Mouse (Mus musculus): ENCODE results near the gene Fkbp7. TPM values are rescaled to one million over a fixed set of nuclear protein-coding genes. Genes with fewer than 3 reads are reported as not detected.

Fkbp7 gene
- polyA plus RNA-seq, 1 experiment = not detected

DNA sequence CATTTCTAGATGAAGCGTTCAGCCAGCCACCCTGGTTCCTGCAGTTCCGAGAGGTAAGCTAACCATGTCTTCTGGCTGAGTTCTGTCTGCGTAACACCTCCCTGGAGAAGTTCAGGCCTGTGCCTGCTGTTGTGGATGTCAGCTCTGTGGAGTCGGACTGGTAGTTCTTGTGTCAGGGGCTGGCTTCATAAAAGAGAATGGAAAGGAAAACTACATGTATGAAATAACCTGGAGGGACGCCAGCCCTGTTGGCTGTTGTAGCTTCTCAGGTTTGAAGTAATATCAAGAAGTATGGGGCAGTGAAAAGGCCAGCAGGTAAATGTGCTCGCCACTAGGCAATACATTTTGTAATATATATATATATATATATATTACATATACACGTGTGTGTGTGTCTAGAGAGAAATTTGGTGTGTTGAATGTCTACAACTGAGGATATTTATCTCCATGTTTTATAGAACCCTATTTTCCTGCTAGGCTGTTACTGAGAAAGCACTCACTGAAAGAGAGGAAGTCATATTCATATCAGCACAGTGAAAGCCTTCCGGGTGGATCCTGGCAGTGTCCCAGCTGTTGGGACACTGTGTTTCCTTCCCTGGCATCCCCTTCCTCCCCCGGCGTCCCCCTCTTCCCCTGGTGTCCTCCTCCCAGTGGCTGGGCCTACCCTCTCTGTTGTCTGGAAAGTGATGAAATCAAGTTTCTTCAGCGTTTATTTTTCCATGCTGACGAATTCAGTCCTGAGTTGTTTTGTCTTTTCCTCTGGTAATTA lies 17.7 kb upstream of the Fkbp7 start:
- Histone ChIP-seq H3K4me3 (ENCODE audit: insufficient read depth, low read depth, low read length) (no peak overlapping the region), H3K27ac (ENCODE audit: insufficient read depth, low read depth, low read length) (no peak overlapping the region), H3K4me1 (ENCODE audit: control insufficient read depth, insufficient read depth, low read length) (peaks cover 13% of the 10 kb centered on the region)
- TF ChIP-seq POLR2A (IDR thresholded peaks at IDR 0.05; ENCODE audit: insufficient read depth, low read depth, low read length) (no peak), CTCF (IDR thresholded peaks at IDR 0.05; ENCODE audit: insufficient read depth, low read depth, low read length) (no peak)
- 78% methylated on average over 12 of the region's 12 CpGs for WGBS

DNA sequence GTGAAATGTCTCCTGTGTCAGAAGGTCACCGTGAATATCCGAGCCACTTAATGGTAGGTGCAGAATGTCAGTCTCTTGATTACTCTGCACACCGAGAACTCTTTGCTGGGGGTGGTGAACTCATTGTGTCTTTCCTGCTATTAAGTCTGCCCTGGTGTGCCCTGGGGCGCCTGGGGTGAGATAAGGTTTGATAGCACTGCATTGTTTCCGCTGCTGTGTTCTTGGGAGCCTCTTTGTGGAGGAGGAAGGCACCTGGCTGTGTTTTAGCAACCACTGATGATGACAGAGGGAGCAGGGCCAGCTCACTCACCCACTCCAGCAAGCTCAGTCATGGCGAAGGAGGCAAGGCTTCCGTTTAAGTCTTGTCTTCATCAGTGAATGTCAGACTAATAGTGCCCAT lies 15.2 kb upstream of the Fkbp7 start:
- Histone ChIP-seq H3K27ac (ENCODE audit: insufficient read depth, low read depth, low read length) (no peak overlapping the region), H3K4me3 (ENCODE audit: insufficient read depth, low read depth, low read length) (no peak overlapping the region), H3K4me1 (ENCODE audit: control insufficient read depth, insufficient read depth, low read length) (peaks cover 13% of the 10 kb centered on the region)
- WGBS = 44% methylated on average over 7 of the region's 7 CpGs
- TF ChIP-seq POLR2A (IDR thresholded peaks at IDR 0.05; ENCODE audit: insufficient read depth, low read depth, low read length) (no peak), CTCF (IDR thresholded peaks at IDR 0.05; ENCODE audit: insufficient read depth, low read depth, low read length) (no peak)

DNA sequence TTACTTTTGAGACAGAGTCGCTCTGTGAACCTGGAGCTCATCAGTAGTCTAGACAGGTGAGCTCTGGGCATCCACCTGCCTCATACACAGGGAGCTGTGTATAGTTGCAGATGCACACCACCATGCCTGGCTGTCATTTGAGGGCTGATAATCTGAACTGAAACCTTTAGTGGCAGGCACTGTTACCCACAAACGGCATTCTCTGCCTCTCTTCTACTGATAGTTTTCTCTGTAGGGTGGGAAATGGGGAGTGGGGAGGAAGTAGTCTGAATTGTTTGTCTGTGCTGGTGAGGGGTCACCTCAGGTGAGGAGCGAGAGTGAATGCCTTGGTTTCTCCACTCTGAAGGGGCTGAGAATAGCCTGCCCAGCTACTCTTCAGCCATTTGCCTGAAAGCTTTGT lies 14.7 kb upstream of the Fkbp7 start:
- 79% methylated on average over 3 of the region's 3 CpGs for WGBS
- no peak overlapping the region for H3K4me3 ChIP-seq (ENCODE audit: insufficient read depth, low read depth, low read length)
- TF ChIP-seq CTCF (IDR thresholded peaks at IDR 0.05; ENCODE audit: insufficient read depth, low read depth, low read length) (no peak), POLR2A (IDR thresholded peaks at IDR 0.05; ENCODE audit: insufficient read depth, low read depth, low read length) (no peak)
- H3K4me1 ChIP-seq (ENCODE audit: control insufficient read depth, insufficient read depth, low read length) = peaks cover 13% of the 10 kb centered on the region
- H3K27ac ChIP-seq (ENCODE audit: insufficient read depth, low read depth, low read length) = no peak overlapping the region

DNA sequence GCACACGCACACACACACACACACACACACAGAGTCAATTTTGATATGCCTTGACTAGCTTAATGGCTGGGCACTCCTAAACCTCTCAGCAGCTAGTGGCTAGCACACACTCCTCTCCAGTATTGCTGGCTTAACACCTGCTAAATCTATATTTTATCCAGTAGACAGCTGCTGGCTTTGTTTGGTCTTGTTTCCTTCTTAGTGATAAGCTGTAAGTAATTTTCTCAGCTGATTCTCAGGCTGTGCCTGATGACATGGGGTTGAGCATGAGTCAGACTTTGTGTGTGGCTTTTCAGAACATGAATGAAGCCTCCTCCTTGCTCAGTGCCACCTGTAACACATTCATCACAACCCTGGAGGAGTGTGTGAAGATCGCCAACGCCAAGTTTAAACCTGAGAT lies 14.1 kb upstream of the Fkbp7 start:
- Histone ChIP-seq H3K27ac (ENCODE audit: insufficient read depth, low read depth, low read length) (no peak overlapping the region), H3K4me3 (ENCODE audit: insufficient read depth, low read depth, low read length) (no peak overlapping the region), H3K4me1 (ENCODE audit: control insufficient read depth, insufficient read depth, low read length) (peaks cover 13% of the 10 kb centered on the region)
- TF ChIP-seq POLR2A (IDR thresholded peaks at IDR 0.05; ENCODE audit: insufficient read depth, low read depth, low read length) = no peak
- no peak for TF ChIP-seq CTCF (IDR thresholded peaks at IDR 0.05; ENCODE audit: insufficient read depth, low read depth, low read length)
- 74% methylated on average over 3 of the region's 3 CpGs for WGBS

DNA sequence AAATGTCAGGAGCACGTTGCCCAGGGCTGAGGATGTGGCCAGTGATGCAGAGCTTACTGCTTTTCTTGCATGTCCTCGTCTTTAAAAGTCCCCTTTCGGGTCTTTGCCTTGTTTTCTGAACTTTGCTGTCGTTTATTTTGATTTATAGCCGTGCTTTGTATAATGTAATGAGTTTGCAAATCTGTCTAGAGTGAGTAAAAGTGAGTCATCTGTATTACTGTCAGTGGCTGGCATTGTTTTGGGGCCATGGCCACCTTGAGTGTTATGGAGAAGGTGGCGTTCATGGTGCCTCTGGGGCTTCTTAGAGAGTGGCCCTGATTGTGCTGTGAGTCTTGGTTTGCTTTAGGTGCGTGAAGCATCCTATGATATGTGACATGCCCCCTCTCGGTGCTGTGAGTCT lies 9.4 kb upstream of the Fkbp7 start:
- peaks cover 6% of the 10 kb centered on the region for H3K4me1 ChIP-seq (ENCODE audit: control insufficient read depth, insufficient read depth, low read length)
- no peak overlapping the region for H3K4me3 ChIP-seq (ENCODE audit: insufficient read depth, low read depth, low read length)
- TF ChIP-seq POLR2A (IDR thresholded peaks at IDR 0.05; ENCODE audit: insufficient read depth, low read depth, low read length) (no peak), CTCF (IDR thresholded peaks at IDR 0.05; ENCODE audit: insufficient read depth, low read depth, low read length) (no peak)
- no peak overlapping the region for H3K27ac ChIP-seq (ENCODE audit: insufficient read depth, low read depth, low read length)
- 96% methylated on average over 8 of the region's 8 CpGs for WGBS

DNA sequence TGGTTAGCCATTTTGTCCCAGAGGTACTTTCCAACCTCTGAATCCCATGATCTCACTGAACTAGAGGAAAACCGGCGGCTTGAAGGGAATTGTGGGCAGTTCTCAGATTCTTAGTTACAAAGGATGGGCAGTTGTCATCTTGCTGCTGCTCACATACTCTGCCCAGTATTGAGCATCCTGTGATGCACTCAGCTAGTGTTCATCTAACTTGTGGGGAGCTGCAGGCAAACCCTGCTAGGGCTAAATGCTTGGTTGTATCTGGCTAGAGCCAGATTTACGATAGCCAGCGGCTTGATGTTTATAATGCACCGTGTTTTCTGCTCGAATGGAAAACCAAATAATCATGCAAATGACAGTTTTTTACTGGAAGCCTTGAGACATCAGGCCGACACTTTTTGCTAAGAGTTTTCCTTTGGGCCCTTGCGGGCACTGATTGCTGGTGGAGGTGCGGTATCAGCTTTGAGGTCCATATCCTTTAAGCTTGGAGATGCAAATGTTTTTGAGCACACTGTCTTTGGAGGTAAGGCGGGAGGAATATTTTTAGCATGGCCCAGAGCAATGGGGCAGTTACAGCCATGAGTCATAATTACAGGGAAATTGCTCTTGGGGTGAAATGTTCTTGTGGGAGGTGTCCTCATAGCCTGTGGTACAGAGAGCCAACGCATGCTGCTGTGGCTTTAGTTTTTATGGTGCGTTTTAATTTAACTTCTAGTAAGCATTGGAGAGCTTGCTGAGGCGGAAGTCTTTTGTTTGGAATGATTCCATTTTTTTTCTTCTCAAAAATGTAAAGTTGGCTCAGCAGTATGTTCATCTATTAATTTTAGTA lies 3.7 kb upstream of the Fkbp7 start:
- no peaks in the 10 kb centered on the region; the same call in 1 of the 2 replicates for H3K4me1 ChIP-seq (ENCODE audit: control insufficient read depth, insufficient read depth, low read length)
- no peak for TF ChIP-seq CTCF (IDR thresholded peaks at IDR 0.05; ENCODE audit: insufficient read depth, low read depth, low read length)
- TF ChIP-seq POLR2A (IDR thresholded peaks at IDR 0.05; ENCODE audit: insufficient read depth, low read depth, low read length) = no peak
- H3K27ac ChIP-seq (ENCODE audit: insufficient read depth, low read depth, low read length) = no peak overlapping the region
- 27% methylated on average over 13 of the region's 13 CpGs for WGBS
- H3K4me3 ChIP-seq (ENCODE audit: insufficient read depth, low read depth, low read length) = peak overlapping the region; percentile 22

DNA sequence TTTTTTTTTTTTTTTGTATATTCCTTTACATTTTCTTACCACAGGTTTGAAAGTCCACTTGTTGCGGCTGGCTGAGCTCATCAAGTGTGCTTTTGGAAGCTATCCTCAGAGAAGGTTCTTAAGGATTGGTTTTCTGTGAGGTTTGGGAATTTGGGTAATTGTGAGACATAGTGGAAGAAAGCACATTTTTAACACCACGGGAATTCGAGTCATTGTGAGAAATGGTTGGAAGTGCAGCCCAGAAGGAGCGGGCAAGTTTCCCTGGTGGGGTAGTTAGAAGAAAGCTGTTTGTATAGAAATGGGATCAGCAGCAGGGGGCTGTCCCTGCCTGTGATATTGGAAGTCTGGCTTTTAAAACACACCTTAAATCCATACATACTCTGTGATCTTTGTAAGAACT lies 3.0 kb upstream of the Fkbp7 start:
- no peak overlapping the region for H3K27ac ChIP-seq (ENCODE audit: insufficient read depth, low read depth, low read length)
- TF ChIP-seq POLR2A (IDR thresholded peaks at IDR 0.05; ENCODE audit: insufficient read depth, low read depth, low read length) (no peak), CTCF (IDR thresholded peaks at IDR 0.05; ENCODE audit: insufficient read depth, low read depth, low read length) (no peak)
- H3K4me3 ChIP-seq (ENCODE audit: insufficient read depth, low read depth, low read length) = no peak overlapping the region
- H3K4me1 ChIP-seq (ENCODE audit: control insufficient read depth, insufficient read depth, low read length) = no peaks in the 10 kb centered on the region; the same call in 1 of the 2 replicates
- WGBS = 6% methylated on average over 4 of the region's 4 CpGs

DNA sequence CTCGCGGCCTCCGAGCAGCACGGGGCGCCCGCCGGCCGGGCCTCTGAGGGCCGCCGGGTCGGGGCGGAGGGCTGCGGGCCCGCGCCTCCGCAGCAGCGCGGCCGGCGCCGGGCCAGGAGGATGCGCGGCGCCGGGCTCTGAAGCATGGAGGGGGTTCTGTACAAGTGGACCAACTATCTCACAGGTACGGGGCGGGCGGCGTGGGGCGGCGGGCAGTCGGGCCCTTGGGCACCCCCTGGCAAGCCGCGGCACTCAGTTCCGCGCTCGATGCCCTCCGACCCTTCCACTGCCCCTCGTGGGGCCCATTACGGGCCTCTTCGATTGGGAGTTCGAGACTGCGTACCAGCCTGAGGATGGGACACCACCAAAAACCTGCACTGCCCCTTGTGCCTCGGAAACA lies 2.5 kb upstream of the Fkbp7 start:
- WGBS = under 1% methylated on average over 43 of the region's 44 CpGs
- Histone ChIP-seq H3K4me3 (ENCODE audit: insufficient read depth, low read depth, low read length) (peak overlapping the region; percentile 95), H3K4me1 (ENCODE audit: control insufficient read depth, insufficient read depth, low read length) (no peaks in the 10 kb centered on the region; the same call in 1 of the 2 replicates), H3K27ac (ENCODE audit: insufficient read depth, low read depth, low read length) (no peak overlapping the region)
- no peak for TF ChIP-seq CTCF (IDR thresholded peaks at IDR 0.05; ENCODE audit: insufficient read depth, low read depth, low read length)
- no peak for TF ChIP-seq POLR2A (IDR thresholded peaks at IDR 0.05; ENCODE audit: insufficient read depth, low read depth, low read length)

Measured in olfactory bulb, adult 2 months (tissue).